Mouse (Mus musculus) kidney, adult 10 weeks (tissue): ENCODE results near the gene Fam24a. TPM values are rescaled to one million over a fixed set of nuclear protein-coding genes. Genes with fewer than 3 reads are reported as not detected.

Source experiments
- polyA plus RNA-seq: library from polyadenylated mRNA; stranded (reverse); fragments of 350-450 nt; fragmentation: Illumina TruSeq; extraction: RNeasy Lipid Tissue Mini Kit (QIAGEN cat#74804); gene quantifications from one replicate; pipeline ENCODE4 v1.2.3, GENCODE M21; 2014; ENCODE audit warnings: low read depth, low replicate concordance

Gene Fam24a
- not detected for polyA plus RNA-seq

DNA sequence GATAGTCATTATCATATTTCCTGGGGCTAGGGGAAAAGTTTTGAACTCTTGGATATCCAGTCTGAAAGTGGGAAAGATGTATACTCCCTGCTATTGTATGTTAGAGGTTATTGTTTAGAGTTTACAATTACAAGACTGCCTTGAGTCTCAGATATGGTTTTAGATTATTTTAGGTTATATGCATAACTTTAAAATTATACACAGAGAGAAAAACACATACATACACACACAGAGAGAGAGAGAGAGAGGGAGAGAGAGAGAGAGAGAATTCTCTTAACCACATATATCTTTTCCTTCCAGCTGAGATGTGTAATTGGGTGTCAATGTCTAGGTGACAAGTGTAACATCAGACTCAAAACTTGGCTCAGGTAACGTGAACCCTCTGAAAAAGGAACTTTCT, at the start of gene Fam24a:
TSS of gene Fam24a (plus strand) at position 301 of the 400 bp plus-strand sequence.

DNA sequence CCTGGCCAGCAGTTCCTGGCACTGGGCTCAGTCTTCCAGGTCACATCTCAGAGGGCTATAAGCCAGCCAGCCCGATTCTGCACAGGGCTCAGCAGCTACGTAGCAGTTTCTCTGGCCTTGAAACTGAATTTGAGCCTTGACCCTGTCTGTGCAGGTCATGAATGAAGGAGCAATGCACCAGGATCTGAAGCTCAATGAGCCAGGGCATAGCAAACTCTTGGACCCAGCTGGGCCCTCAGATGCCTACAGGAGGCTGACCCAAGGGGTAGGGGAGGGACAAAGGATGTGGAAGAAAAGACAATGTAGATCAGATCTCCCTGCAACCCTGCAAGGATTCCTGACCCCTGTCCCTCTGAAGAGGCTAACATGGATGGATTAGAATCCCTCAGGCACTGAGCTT, 11.5 kb upstream of the Fam24a start, which contains the start of gene Cuzd1:
TSS of gene Cuzd1 (minus strand) at position 101 of the 400 bp plus-strand sequence.

DNA sequence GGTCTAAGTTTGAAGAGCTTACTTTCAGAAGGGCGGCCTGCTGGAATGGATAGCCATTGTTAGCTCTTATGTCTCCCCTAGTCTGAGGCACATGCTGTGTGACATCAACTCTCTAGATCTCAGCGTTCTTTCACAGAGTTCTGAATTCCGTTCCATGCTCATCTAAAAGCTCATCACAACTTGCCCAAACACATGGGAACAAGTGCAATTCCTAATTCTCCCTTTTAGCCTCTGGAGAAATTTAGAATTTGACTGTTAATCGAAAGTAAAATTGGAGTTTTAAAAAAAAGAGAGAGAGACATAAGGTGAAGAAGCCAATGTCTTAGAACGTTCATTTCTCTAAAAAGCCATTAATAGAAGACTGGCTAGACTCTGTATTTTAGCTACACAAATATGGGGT, 4.2 kb upstream of the Fam24a start, which contains the start of gene Fam24b:
TSS of gene Fam24b (minus strand) at position 101 of the 400 bp plus-strand sequence.

DNA sequence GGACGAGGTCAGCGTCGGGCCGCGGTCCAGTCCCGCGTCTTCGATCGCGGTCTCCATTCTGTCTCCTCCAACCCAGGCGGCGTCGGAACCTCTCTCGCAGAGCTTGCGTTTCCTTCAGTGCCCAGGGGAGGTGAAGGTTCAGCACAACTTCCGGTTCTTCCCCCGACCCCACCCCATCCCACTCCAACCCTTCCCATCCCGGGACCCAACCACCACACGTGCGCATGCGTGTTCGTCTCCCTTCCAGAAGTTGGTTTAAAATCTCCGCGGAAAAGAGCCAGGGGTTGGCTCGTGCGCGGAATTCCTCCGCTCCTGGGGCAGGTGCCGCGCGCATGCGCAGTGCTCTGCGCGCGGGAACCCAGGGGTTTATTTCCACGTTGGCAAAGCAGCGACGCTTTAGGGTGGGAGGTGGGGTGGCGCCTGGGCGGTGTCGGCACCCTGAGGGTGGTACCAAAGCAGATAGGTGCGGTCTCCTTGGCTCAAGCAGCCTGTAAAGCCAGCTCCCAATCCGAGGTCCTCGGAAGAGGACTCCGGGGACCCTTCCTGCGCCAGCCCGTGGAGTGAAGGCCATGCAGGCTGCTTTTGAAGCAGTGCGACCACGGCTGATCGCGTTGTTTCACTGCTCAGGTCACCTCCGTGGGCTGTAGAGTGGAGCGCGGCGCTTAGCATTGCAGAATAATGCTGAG, 29.1 kb downstream of the Fam24a start, which contains the start of gene 2310057M21Rik:
TSS of gene 2310057M21Rik (minus strand) at position 145 of the 686 bp plus-strand sequence.

DNA sequence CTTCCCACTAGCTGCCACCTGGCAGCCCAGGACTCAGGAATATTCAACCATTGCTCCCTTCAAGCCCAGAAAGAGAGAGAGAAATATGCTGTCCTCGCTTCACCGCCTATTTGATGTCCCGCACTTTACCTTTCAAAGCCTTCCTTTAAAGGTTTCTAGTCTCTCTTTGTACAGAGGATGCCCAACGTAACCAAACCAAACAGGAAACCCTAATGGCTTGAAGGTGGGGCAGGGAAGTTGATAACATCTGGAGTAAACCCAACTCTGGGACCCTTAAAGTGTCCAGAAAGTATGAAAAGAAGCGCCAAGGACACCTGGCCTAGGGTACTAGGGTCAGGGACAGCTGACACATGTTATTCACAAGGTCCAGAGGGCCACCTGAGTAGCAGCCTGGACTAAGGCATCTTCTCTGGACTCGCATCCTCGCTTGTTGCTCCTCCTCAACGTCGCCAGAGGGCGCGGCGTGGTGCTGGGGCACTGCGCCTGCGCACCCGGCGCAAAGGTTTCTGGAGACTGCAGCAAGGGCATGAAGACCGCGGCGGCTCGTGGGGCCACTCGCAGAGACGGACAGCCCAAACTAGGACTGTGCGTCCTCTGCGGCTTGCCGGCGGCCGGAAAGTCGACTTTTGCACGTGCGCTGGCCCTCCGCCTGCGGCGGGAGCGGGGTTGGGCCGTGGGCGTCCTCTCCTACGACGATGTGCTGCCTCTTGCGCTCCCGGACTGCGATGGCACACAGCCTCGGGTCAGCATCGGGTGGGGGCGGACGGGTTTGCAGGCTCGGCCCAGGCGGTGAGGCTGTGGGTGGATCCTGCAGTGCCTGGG, 37.2 kb downstream of the Fam24a start, which contains the start of gene Pstk:
TSS of gene Pstk (plus strand) at position 494 of the 822 bp plus-strand sequence.

Other genes starting within 250 kb of the Fam24a start
- not detected for gene 4933402N03Rik, start 187.6 kb upstream of the Fam24a start, polyA plus RNA-seq
- gene 5430419D17Rik, start 159.5 kb upstream of the Fam24a start, polyA plus RNA-seq, result not detected
- gene Cuzd1, start 11.6 kb upstream of the Fam24a start, polyA plus RNA-seq, result 0.57 TPM
- gene Fam24b, start 4.3 kb upstream of the Fam24a start, polyA plus RNA-seq, result not detected
- gene 2310057M21Rik, start 28.9 kb downstream of the Fam24a start, polyA plus RNA-seq, result 3.6 TPM
- gene Pstk, start 37.3 kb downstream of the Fam24a start, polyA plus RNA-seq, result 44.8 TPM
- gene Ikzf5, start 76.7 kb downstream of the Fam24a start, polyA plus RNA-seq, result 23.4 TPM
- gene Acadsb, start 76.7 kb downstream of the Fam24a start, polyA plus RNA-seq, result 659 TPM
- not detected for gene Hmx3, start 209.0 kb downstream of the Fam24a start, polyA plus RNA-seq
- 3.8 TPM for gene Hmx2, start 214.9 kb downstream of the Fam24a start, polyA plus RNA-seq
- 17.3 TPM for gene Bub3, start 226.4 kb downstream of the Fam24a start, polyA plus RNA-seq